Mouse (Mus musculus): Measurements from ENCODE around the gene Cntn1. TPM values are rescaled to one million over a fixed set of nuclear protein-coding genes. Genes with fewer than 3 reads are reported as not detected.
"Not testable (repeated sequence)": the region's sequence is repeated elsewhere in the genome, so short reads cannot be mapped to it uniquely, and the experiment has no call there.

Cntn1 gene
- polyA plus RNA-seq, 1 experiment from 2014 or later: 2.3 TPM

DNA sequence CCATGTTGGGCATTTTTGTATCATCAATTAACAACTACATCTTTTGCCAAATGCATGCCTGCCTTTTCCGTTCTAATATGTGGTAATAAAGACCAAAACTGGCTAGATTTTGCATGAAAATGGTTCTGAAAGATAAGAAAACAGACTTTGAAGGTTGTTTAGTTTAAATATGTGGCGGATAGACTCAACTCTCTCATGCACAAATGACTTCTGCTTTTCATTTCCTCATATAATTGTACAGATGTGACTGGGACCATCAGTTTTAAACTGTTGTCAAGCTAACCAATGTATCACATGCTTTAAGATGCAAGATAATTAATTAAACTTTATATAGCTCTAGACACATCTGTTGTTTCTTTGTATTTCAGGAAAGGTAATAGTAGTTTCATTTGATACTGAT, 290.5 kb downstream of the Cntn1 start:
- H3K4me1 ChIP-seq (replicated peaks; ENCODE audit: control insufficient read depth, insufficient read depth, low read length): no peaks in the 10 kb centered on the region
- ATAC-seq: no peak

DNA sequence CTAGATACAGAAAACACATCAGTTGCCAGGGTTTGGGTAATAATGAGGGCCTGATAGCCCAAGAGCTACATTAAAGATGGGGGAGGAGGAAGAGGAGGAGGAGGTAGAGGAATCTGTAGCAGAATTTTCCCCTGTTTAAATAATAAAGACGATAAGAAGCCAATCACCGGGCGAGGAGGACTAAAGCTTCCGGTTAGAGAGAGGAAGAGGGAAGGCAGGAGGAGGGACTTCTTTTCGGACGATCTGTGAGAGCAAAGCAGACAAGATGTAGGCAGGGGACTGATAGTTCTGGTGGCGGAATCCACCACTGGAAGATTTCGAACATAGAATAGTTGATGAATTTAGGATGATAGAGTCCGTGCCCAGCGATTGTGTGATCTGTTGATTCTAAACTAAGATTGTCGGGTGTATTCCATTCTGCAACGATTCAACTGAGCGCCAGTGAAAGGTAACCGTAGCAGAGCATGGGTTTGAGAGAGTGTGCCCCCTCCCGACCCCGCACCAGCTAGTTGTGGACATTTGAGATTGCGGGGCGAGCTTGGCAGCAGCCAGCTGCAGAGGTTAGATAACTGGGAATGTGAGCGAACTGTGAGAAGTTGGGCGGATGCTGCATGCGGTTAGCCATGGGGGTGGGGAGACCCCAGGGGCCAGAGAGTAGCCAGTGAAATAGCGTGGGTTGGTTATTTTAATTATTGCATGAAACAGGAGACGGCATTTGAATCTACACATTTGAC, 293.3 kb downstream of the Cntn1 start:
- WGBS: 78% methylated on average over 23 of the region's 23 CpGs
- Histone ChIP-seq H3K4me2 (replicated peaks; ENCODE audit: low read depth) (no peak overlapping the region), H3K36me3 (ENCODE audit: control insufficient read depth, insufficient read depth) (no peaks in the 10 kb centered on the region), H3K4me3 (ENCODE audit: low read depth, low read length) (no peak overlapping the region; the same call in 1 of the 2 replicates), H3K4me1 (replicated peaks; ENCODE audit: control insufficient read depth, insufficient read depth, low read length) (no peaks in the 10 kb centered on the region), H3K27ac (ENCODE audit: low read depth, low read length) (no peak overlapping the region), H3K9ac (ENCODE audit: low read depth, low read length) (no peak overlapping the region), H3K9me3 (ENCODE audit: control insufficient read depth) (no peaks in the 10 kb centered on the region), H3K27me3 (replicated peaks; ENCODE audit: control insufficient read depth, insufficient read depth, low read length) (no peaks in the 10 kb centered on the region)
- TF ChIP-seq CTCF (IDR thresholded peaks at IDR 0.05; ENCODE audit: low read depth): no peak
- ATAC-seq: no peak

More for the DNA sequence above, 290.5 kb downstream of the Cntn1 start:
- 85% methylated on average over 2 of the region's 2 CpGs for WGBS
- no peaks in the 10 kb centered on the region for H3K36me3 ChIP-seq (ENCODE audit: control insufficient read depth, insufficient read depth)
- no peak overlapping the region for H3K4me2 ChIP-seq (replicated peaks; ENCODE audit: low read depth)
- no peak for TF ChIP-seq CTCF (IDR thresholded peaks at IDR 0.05; ENCODE audit: low read depth)
- H3K4me3 ChIP-seq (ENCODE audit: low read depth, low read length): no peak overlapping the region
- no peaks in the 10 kb centered on the region for H3K27me3 ChIP-seq (replicated peaks; ENCODE audit: control insufficient read depth, insufficient read depth, low read length)
- H3K27ac ChIP-seq (ENCODE audit: low read depth, low read length): no peak overlapping the region
- H3K9me3 ChIP-seq (ENCODE audit: control insufficient read depth): no peaks in the 10 kb centered on the region
- no peak overlapping the region for H3K9ac ChIP-seq (ENCODE audit: low read depth, low read length)

DNA sequence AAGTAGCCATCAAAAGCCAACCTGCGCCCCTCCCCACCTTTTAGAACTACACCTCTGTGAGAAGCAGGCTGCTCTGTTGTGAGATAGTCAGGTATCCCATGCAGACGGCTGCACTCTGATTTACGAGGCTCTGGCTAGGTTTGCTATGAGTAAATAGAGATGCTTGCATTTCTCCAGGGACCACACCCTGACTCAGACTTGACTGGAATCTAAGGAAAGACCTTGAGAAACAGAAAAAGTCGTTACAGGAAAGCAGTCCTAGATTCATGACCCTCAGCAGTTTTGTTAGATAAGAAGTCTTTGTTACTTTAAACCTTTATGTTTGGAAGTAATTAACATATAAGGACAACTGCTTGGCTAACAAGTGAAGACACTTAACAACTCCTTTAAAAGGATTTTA, 296.5 kb downstream of the Cntn1 start:
- H3K9ac ChIP-seq (ENCODE audit: low read depth, low read length): no peak overlapping the region
- TF ChIP-seq CTCF (IDR thresholded peaks at IDR 0.05; ENCODE audit: low read depth): no peak
- 36% methylated on average over 4 of the region's 4 CpGs for WGBS

GRCm38 (mm10) chr15:92347902-92348301, 296.9 kb downstream of the Cntn1 start:
- no peak for TF ChIP-seq CTCF (IDR thresholded peaks at IDR 0.05; ENCODE audit: low read depth)
- no peak for ATAC-seq
- no peaks in the 10 kb centered on the region for H3K36me3 ChIP-seq (ENCODE audit: control insufficient read depth, insufficient read depth)
- no peaks in the 10 kb centered on the region for H3K27me3 ChIP-seq (replicated peaks; ENCODE audit: control insufficient read depth, insufficient read depth, low read length)
- no peak overlapping the region for H3K4me2 ChIP-seq (replicated peaks; ENCODE audit: low read depth)
- no peaks in the 10 kb centered on the region for H3K9me3 ChIP-seq (ENCODE audit: control insufficient read depth)
- H3K4me3 ChIP-seq (ENCODE audit: low read depth, low read length): no peak overlapping the region
- 33% methylated on average over 3 of the region's 3 CpGs for WGBS
- H3K27ac ChIP-seq (ENCODE audit: low read depth, low read length): no peak overlapping the region
- H3K9ac ChIP-seq (ENCODE audit: low read depth, low read length): no peak overlapping the region
- H3K4me1 ChIP-seq (replicated peaks; ENCODE audit: control insufficient read depth, insufficient read depth, low read length): no peaks in the 10 kb centered on the region

More for the DNA sequence above, 296.5 kb downstream of the Cntn1 start:
- Histone ChIP-seq H3K4me1 (replicated peaks; ENCODE audit: control insufficient read depth, insufficient read depth, low read length) (no peaks in the 10 kb centered on the region), H3K36me3 (ENCODE audit: control insufficient read depth, insufficient read depth) (no peaks in the 10 kb centered on the region), H3K4me2 (replicated peaks; ENCODE audit: low read depth) (no peak overlapping the region), H3K27ac (ENCODE audit: low read depth, low read length) (no peak overlapping the region), H3K9me3 (ENCODE audit: control insufficient read depth) (no peaks in the 10 kb centered on the region), H3K4me3 (ENCODE audit: low read depth, low read length) (no peak overlapping the region), H3K27me3 (replicated peaks; ENCODE audit: control insufficient read depth, insufficient read depth, low read length) (no peaks in the 10 kb centered on the region)
- no peak for ATAC-seq

DNA sequence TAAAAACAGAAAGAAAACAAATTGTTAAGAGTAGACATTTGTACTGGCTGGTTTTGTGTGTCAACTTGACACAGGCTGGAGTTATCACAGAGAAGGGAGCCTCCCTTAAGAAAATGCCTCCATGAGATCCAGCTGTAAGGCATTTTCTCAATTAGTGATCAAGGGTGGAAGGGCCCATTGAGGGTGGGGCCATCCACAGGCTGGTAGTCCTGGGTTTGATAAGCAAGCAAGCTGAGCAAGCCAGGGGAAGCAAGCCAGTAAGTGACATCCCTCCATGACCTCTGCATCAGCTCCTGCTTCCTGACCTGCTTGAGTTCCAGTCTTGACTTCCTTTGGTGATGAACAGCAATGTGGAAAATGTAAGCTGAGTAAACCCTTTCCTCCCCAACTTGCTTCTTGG, 297.5 kb downstream of the Cntn1 start:
- not testable (repeated sequence) for H3K4me3 ChIP-seq (ENCODE audit: low read depth, low read length); H3K36me3 ChIP-seq (ENCODE audit: control insufficient read depth, insufficient read depth); H3K27me3 ChIP-seq (replicated peaks; ENCODE audit: control insufficient read depth, insufficient read depth, low read length); H3K9me3 ChIP-seq (ENCODE audit: control insufficient read depth); H3K4me2 ChIP-seq (replicated peaks; ENCODE audit: low read depth); H3K4me1 ChIP-seq (replicated peaks; ENCODE audit: control insufficient read depth, insufficient read depth, low read length); H3K9ac ChIP-seq (ENCODE audit: low read depth, low read length); ATAC-seq; H3K27ac ChIP-seq (ENCODE audit: low read depth, low read length)

DNA sequence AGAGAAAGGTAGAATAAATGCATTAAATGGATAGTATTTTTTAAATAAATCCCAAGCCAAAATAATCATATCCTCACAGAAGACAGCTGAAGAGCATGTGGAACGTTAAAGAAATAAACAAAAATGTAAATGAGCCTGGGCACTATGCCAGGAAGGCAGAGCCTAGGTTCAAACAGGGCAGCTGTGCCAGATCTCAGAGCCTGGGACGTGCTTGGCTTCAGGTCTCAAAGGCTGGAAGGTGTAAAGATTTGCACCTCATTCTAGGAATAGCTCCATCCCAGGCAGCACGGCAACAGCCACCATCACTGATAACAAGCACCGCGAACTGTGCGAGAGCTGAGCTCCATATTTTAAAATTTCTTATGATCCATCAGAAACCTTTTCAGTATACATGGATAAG, 313.2 kb downstream of the Cntn1 start:
- Histone ChIP-seq H3K36me3 (ENCODE audit: control insufficient read depth, insufficient read depth) (no peaks in the 10 kb centered on the region), H3K4me1 (replicated peaks; ENCODE audit: control insufficient read depth, insufficient read depth, low read length) (no peaks in the 10 kb centered on the region)
- WGBS: 59% methylated on average over 6 of the region's 6 CpGs

GRCm38 (mm10) chr15:92364592-92364991, 313.6 kb downstream of the Cntn1 start:
- no peak for ATAC-seq
- Histone ChIP-seq H3K4me2 (replicated peaks; ENCODE audit: low read depth) (no peak overlapping the region), H3K4me3 (ENCODE audit: low read depth, low read length) (no peak overlapping the region), H3K9me3 (ENCODE audit: control insufficient read depth) (no peaks in the 10 kb centered on the region), H3K27me3 (replicated peaks; ENCODE audit: control insufficient read depth, insufficient read depth, low read length) (no peaks in the 10 kb centered on the region), H3K9ac (ENCODE audit: low read depth, low read length) (no peak overlapping the region), H3K36me3 (ENCODE audit: control insufficient read depth, insufficient read depth) (no peaks in the 10 kb centered on the region), H3K4me1 (replicated peaks; ENCODE audit: control insufficient read depth, insufficient read depth, low read length) (no peaks in the 10 kb centered on the region), H3K27ac (ENCODE audit: low read depth, low read length) (no peak overlapping the region)
- TF ChIP-seq CTCF (IDR thresholded peaks at IDR 0.05; ENCODE audit: low read depth): no peak

More for the DNA sequence above, 313.2 kb downstream of the Cntn1 start:
- Histone ChIP-seq H3K27ac (ENCODE audit: low read depth, low read length) (no peak overlapping the region), H3K9me3 (ENCODE audit: control insufficient read depth) (no peaks in the 10 kb centered on the region), H3K9ac (ENCODE audit: low read depth, low read length) (no peak overlapping the region), H3K4me3 (ENCODE audit: low read depth, low read length) (no peak overlapping the region), H3K4me2 (replicated peaks; ENCODE audit: low read depth) (no peak overlapping the region), H3K27me3 (replicated peaks; ENCODE audit: control insufficient read depth, insufficient read depth, low read length) (no peaks in the 10 kb centered on the region)
- ATAC-seq: no peak
- TF ChIP-seq CTCF (IDR thresholded peaks at IDR 0.05; ENCODE audit: low read depth): no peak

Other genes with a start within 250 kb of the Cntn1 start
- not detected in 2 replicates for gene Smgc, start 212.9 kb upstream of the Cntn1 start, polyA plus RNA-seq (2015; fragmentation: Nextera tagmentation; extraction: Ambion mirVana)

Data from intestine, postnatal 0 days (tissue).